Mouse (Mus musculus): ENCODE results near the gene Serf2.

GRCm38 (mm10) chr2:121447006-121447405 lies 2.0 kb upstream of the Serf2 start:
- TF ChIP-seq CTCF (IDR thresholded peaks at IDR 0.05; ENCODE audit: low read depth): no peak
- TF ChIP-seq EP300 (IDR thresholded peaks at IDR 0.05; ENCODE audit: low read depth): no peak
